Mouse (Mus musculus) C2C12 (cell line): ENCODE results near the gene Simc1.

ENCODE experiments used
- CTCF ChIP-seq: IDR thresholded peaks from one replicate; pipeline ENCODE4 v1.5.1; 2011; ENCODE audit not compliant: control insufficient read depth, insufficient read depth, insufficient read length
- MAX ChIP-seq: IDR thresholded peaks from one replicate; pipeline ENCODE4 v1.6.1; 2011; ENCODE audit warnings: mild to moderate bottlenecking, control low read depth
- MYOD1 ChIP-seq: IDR thresholded peaks from one replicate; pipeline ENCODE4 v1.6.1; 2011; ENCODE audit warnings: low read depth; ENCODE audit not compliant: control insufficient read depth, insufficient read length
- MYOG ChIP-seq: IDR thresholded peaks from one replicate; pipeline ENCODE4 v1.6.1; 2011; ENCODE audit not compliant: control insufficient read depth, insufficient read length; ENCODE audit errors: extremely low read depth

GRCm38 (mm10) chr13:54581385-54581784, 77.8 kb downstream of the Simc1 start:
- TF ChIP-seq CTCF (no peak), MYOG (no peak), MYOD1 (no peak), MAX (no peak)
